Mouse (Mus musculus): ENCODE measurements around the gene Il1rapl2.
"Not testable (repeated sequence)": the region's sequence is repeated elsewhere in the genome, so short reads cannot be mapped to it uniquely, and the experiment has no call there.

Il1rapl2 gene

DNA sequence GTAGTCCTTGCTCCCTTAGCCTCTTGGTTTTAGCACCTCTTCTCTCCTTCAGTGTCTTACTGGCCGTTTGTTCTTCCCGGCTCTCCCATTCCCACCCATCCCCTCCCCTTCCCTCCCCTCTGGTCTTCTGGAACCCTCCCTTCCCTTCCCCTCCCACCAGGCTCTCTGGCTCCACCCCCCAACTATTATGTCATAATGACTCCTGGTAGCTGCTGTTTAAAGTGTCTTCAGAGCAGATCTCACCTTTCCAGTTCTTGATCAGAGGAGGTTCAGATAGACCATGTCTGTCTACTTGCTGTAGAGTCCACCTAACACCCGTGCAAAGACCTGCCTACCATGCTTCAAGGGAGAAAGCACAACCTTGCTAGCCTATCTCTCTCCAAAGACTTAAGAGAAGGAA lies 639.1 kb downstream of the Il1rapl2 start, which contains the start of gene Tex13a:
Gene Tex13a (minus strand): TSS at position 101 of the 400 bp plus-strand sequence.
- no peak for DNase-seq (ENCODE audit: low spot score in 2 of 2)

DNA sequence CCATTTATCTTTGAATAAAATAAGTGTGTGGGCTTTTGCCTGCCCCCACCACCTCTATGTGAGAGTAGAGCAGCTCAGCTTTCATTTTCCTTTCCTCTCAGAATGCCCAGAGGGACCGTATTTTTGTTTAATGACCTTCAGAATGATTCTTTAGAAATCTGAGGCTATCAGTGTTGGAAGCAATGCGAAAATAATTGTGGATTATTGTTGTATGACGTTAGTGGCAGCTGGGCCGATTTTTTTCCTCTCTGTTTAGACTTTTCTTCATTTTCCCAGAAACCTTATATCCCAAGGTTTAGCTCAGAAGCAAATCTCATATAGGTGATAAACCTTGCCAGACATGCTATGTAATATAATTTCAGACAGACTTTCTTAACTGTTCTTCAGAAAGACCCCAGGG lies 664.2 kb downstream of the Il1rapl2 start:
- no peak for DNase-seq (ENCODE audit: low spot score in 2 of 2)

GRCm38 (mm10) chrX:138348736-138349135 lies 778.3 kb downstream of the Il1rapl2 start:
- not testable (repeated sequence) for DNase-seq (ENCODE audit: low spot score in 2 of 2)

- no peak for DNase-seq (ENCODE audit: low spot score in 2 of 2)
These were observed 863.4 kb downstream of the Il1rapl2 start for GRCm38 (mm10) chrX:138433794-138434193.

GRCm38 (mm10) chrX:138437939-138438338 lies 867.5 kb downstream of the Il1rapl2 start:
- DNase-seq (ENCODE audit: low spot score in 2 of 2), result no peak

DNA sequence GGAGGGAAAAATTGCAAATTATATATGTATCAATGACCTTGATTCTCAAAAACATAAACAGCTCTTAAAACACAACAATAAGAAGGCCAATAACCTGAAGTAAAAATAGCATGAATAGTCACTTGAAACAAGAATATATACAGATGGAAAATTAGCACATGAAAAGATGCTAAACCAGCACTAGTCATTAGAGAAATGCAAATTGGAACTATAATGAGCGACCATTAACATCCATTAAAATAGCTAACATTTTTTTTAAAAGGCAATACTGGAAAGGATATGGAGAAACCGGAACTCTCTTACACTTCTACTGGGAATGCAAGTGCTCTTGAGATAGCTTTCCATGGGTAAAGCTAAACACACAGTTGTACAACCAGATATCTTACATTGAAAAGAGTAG lies 879.4 kb downstream of the Il1rapl2 start:
- DNase-seq (ENCODE audit: low spot score in 2 of 2), result no peak

GRCm38 (mm10) chrX:138478488-138478887 lies 908.1 kb downstream of the Il1rapl2 start:
- no peak for DNase-seq (ENCODE audit: low spot score in 2 of 2)

DNA sequence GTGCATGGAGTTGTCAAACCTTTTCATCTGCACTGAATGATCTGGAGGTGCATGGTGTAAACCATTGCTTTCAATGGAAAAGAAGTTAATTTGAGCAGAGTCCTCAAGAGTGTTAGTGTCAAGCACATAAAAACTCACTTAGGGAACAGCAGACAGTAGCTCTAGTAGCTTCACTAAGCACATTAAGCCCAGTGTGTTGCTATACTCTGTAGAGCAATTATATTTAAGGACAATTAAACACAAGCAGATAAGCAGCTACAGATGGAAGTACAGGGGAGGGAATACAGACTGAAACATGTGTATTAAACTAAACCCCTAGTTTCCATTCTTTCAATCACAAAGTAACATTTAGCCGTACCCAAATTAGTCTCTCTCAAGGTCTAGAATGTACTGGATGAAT lies 930.1 kb downstream of the Il1rapl2 start:
- no peak for DNase-seq (ENCODE audit: low spot score in 2 of 2)

DNA sequence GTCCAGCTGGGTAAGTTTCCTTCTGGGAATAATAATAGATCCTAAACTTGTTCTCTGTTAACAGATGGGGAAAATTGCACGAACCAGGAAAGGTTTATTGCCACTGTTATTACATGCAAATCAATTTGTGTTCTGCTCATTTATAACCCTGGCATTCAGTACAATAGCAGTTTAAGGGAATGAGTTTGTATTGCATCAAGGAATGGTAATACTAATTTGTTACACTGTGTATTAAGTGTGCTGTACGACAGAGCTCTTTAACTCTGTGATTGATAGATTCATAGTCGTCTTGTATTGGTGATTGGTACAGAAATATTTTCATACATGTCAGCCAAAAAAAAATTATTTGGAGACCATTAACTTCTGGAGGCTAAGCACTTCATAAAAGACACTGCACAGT lies 934.6 kb downstream of the Il1rapl2 start:
- no peak for DNase-seq (ENCODE audit: low spot score in 2 of 2)

GRCm38 (mm10) chrX:138620106-138620505 lies 1049.7 kb downstream of the Il1rapl2 start:
- DNase-seq (ENCODE audit: low spot score in 2 of 2), result no peak

GRCm38 (mm10) chrX:138625311-138625710 lies 1054.9 kb downstream of the Il1rapl2 start:
- no peak for DNase-seq (ENCODE audit: low spot score in 2 of 2)

- no peak for DNase-seq (ENCODE audit: low spot score in 2 of 2)
These were observed 1152.0 kb downstream of the Il1rapl2 start for GRCm38 (mm10) chrX:138722372-138722771.

DNA sequence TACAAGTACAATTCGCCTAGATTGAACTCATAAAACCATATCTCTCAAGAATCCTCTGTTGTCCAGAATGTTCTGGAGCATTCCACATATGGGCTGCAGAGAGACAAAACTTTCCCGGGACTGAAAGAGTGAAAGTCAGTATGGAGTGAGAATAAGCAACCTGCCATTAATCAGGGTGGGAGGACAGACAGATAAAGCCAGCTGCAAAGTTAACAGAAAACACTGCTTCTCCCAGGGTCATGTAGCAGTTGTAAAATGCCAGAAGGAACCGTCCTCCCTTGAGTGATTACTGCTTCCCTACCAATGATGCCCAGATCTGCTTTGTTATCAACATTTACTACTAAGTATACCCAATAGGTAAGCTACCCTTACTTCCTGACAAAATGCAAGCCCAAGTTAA lies 1230.5 kb downstream of the Il1rapl2 start:
- DNase-seq (ENCODE audit: low spot score in 2 of 2), result no peak

DNA sequence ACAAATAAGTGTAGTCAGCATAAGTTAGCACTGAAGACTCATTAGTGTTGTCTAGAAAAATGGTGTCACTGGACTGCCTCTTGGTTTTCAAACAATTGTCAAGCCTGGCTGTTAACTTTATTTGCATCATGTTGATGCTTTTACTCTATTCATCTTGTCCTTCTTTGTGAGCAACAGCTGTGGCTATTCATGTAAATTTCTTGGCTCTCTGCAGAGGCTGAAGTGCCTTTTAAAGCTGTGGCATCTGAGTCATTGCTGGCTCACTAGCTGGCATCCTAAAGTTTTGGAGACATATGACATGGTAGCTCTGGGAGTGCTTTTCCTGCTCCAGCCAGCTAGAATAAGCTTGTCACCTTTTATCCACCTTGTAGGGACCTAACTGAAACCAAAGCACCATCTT lies 1261.5 kb downstream of the Il1rapl2 start:
- no peak for DNase-seq (ENCODE audit: low spot score in 2 of 2)

- DNase-seq (ENCODE audit: low spot score in 2 of 2), result no peak
These were observed 1263.5 kb downstream of the Il1rapl2 start for GRCm38 (mm10) chrX:138833894-138834293.

DNA sequence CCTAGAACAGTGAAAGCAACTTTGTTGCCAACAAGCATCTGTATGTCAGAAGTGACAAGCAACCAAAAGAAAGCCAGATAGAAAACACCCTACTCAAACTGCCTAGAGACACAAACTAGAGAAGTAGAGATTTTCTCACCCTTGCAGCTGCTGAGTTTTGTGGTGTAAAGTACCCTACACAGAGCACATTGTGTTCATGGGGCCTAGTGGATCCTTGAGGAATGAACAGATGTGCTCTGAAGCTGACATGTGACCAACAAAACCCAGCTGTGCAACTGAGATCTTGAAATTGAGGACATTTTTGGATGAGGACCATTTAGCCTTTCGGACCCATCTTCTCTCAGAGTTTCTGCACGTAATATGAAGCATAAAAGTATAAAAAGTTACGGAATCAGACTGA lies 1268.0 kb downstream of the Il1rapl2 start:
- no peak for DNase-seq (ENCODE audit: low spot score in 2 of 2)

All from right cerebral cortex, adult 2 months (tissue).